Mouse (Mus musculus): ENCODE data around the gene Fgf12. TPM values are rescaled to one million over a fixed set of nuclear protein-coding genes. Genes with fewer than 3 reads are reported as not detected.

Fgf12 gene
- total RNA-seq (2015; ENCODE audit: low replicate concordance) (not detected in 2 replicates), total RNA-seq (2017; ENCODE audit: low replicate concordance) (0.14 and 0.94 TPM in 2 replicates)

GRCm38 (mm10) chr16:28752638-28753118 lies at the start of gene Fgf12:
TSS of gene Fgf12 (minus strand) at chr16:28753068.
- no peak for ATAC-seq (replicated peaks; ENCODE audit: low FRiP score, poor library complexity, severe bottlenecking)

GRCm38 (mm10) chr16:28793115-28793514 lies 40.2 kb upstream of the Fgf12 start:
- no peak for ATAC-seq (replicated peaks; ENCODE audit: low FRiP score, poor library complexity, severe bottlenecking)

GRCm38 (mm10) chr16:28770276-28770675 lies 17.4 kb upstream of the Fgf12 start:
- ATAC-seq (replicated peaks; ENCODE audit: low FRiP score, poor library complexity, severe bottlenecking) = no peak

GRCm38 (mm10) chr16:28761417-28761976 lies 8.6 kb upstream of the Fgf12 start:
- ATAC-seq (replicated peaks; ENCODE audit: low FRiP score, poor library complexity, severe bottlenecking) = no peak

GRCm38 (mm10) chr16:28753124-28753917 lies 453 bp upstream of the Fgf12 start:
- ATAC-seq (replicated peaks; ENCODE audit: low FRiP score, poor library complexity, severe bottlenecking) = no peak

GRCm38 (mm10) chr16:28734461-28734860 lies 18.4 kb downstream of the Fgf12 start:
- no peak for ATAC-seq (replicated peaks; ENCODE audit: low FRiP score, poor library complexity, severe bottlenecking)

- no peak for ATAC-seq (replicated peaks; ENCODE audit: low FRiP score, poor library complexity, severe bottlenecking)
These were observed 26.1 kb downstream of the Fgf12 start for GRCm38 (mm10) chr16:28726792-28727191.

GRCm38 (mm10) chr16:28706623-28707022 lies 46.2 kb downstream of the Fgf12 start:
- ATAC-seq (replicated peaks; ENCODE audit: low FRiP score, poor library complexity, severe bottlenecking) = no peak

GRCm38 (mm10) chr16:28700346-28700745 lies 52.5 kb downstream of the Fgf12 start:
- ATAC-seq (replicated peaks; ENCODE audit: low FRiP score, poor library complexity, severe bottlenecking) = no peak

GRCm38 (mm10) chr16:28696851-28697250 lies 56.0 kb downstream of the Fgf12 start:
- no peak for ATAC-seq (replicated peaks; ENCODE audit: low FRiP score, poor library complexity, severe bottlenecking)

- ATAC-seq (replicated peaks; ENCODE audit: low FRiP score, poor library complexity, severe bottlenecking) = no peak
These were observed 58.6 kb downstream of the Fgf12 start for GRCm38 (mm10) chr16:28694113-28694899.

- ATAC-seq (replicated peaks; ENCODE audit: low FRiP score, poor library complexity, severe bottlenecking) = no peak
These were observed 63.9 kb downstream of the Fgf12 start for GRCm38 (mm10) chr16:28688861-28689385.

- ATAC-seq (replicated peaks; ENCODE audit: low FRiP score, poor library complexity, severe bottlenecking) = no peak
These were observed 71.2 kb downstream of the Fgf12 start for GRCm38 (mm10) chr16:28681625-28682024.

GRCm38 (mm10) chr16:28668815-28669347 lies 84.0 kb downstream of the Fgf12 start:
- ATAC-seq (replicated peaks; ENCODE audit: low FRiP score, poor library complexity, severe bottlenecking) = no peak

- ATAC-seq (replicated peaks; ENCODE audit: low FRiP score, poor library complexity, severe bottlenecking) = no peak
These were observed 100.2 kb downstream of the Fgf12 start for GRCm38 (mm10) chr16:28652640-28653039.

GRCm38 (mm10) chr16:28650589-28650988 lies 102.3 kb downstream of the Fgf12 start:
- no peak for ATAC-seq (replicated peaks; ENCODE audit: low FRiP score, poor library complexity, severe bottlenecking)

GRCm38 (mm10) chr16:28645030-28645429 lies 107.8 kb downstream of the Fgf12 start:
- no peak for ATAC-seq (replicated peaks; ENCODE audit: low FRiP score, poor library complexity, severe bottlenecking)

- ATAC-seq (replicated peaks; ENCODE audit: low FRiP score, poor library complexity, severe bottlenecking) = no peak
These were observed 121.1 kb downstream of the Fgf12 start for GRCm38 (mm10) chr16:28631721-28632120.

- no peak for ATAC-seq (replicated peaks; ENCODE audit: low FRiP score, poor library complexity, severe bottlenecking)
These were observed 121.9 kb downstream of the Fgf12 start for GRCm38 (mm10) chr16:28630771-28631484.
